ENCODE assay signal across 8 mouse cellular contexts in genomic region chr4:108070723-108071122, GRCm38 (mm10). TPM values are rescaled to one million over a fixed set of nuclear protein-coding genes. Genes with fewer than 3 reads are reported as not detected.
A peak's percentile ranks its signal among the peaks of the same experiment; 100 is the strongest.
DNase-seq lines count a peak whose midpoint lies in the region; ATAC-seq lines count a peak whose summit lies in the region.

No protein-coding gene starts in this region.

- DNase-seq in cerebellum, postnatal 25 days, result peak; percentile 22 to 41
- DNase-seq in thymus, postnatal 4 days, result peak; percentile 18
- no peak for DNase-seq in thymus, postnatal 25 days
- no peak for DNase-seq in left cerebral cortex, adult 11 months (ENCODE audit: low spot score)
- no peak for DNase-seq in layer of hippocampus, adult 11-12 months (ENCODE audit: low spot score)

- no peak overlapping the region for H3K27ac ChIP-seq in hindbrain, embryonic 15.5 days (replicated peaks)
- no peak overlapping the region for H3K27ac ChIP-seq in midbrain, embryonic 13.5 days

- H3K9me3 ChIP-seq in hindbrain, embryonic 15.5 days, result no peaks in the 10 kb centered on the region
- H3K9me3 ChIP-seq in midbrain, embryonic 13.5 days, result no peaks in the 10 kb centered on the region

- ATAC-seq in cerebellum, adult (ENCODE audit: insufficient number of reproducible peaks, low FRiP score, low TSS enrichment), result no peak
- ATAC-seq in hindbrain, embryonic 15.5 days (ENCODE audit: low FRiP score, low read depth), result no peak
- ATAC-seq in midbrain, embryonic 13.5 days, result no peak

- peak overlapping the region; percentile 56 for H3K4me3 ChIP-seq in hindbrain, embryonic 15.5 days
- peak overlapping the region; percentile 61 for H3K4me3 ChIP-seq in midbrain, embryonic 13.5 days (replicated peaks)

- peaks cover 6% of the 10 kb centered on the region for H3K36me3 ChIP-seq in hindbrain, embryonic 15.5 days
- H3K36me3 ChIP-seq in midbrain, embryonic 13.5 days, result peaks cover 18% of the 10 kb centered on the region

- peak overlapping the region; percentile 67 for H3K4me2 ChIP-seq in hindbrain, embryonic 15.5 days
- peak overlapping the region; percentile 96 for H3K4me2 ChIP-seq in midbrain, embryonic 13.5 days (replicated peaks)

- no peaks in the 10 kb centered on the region for H3K27me3 ChIP-seq in hindbrain, embryonic 15.5 days
- H3K27me3 ChIP-seq in midbrain, embryonic 13.5 days, result no peaks in the 10 kb centered on the region

- 13% methylated on average over 8 of the region's 8 CpGs for WGBS in hindbrain, embryonic 15.5 days
- 9% methylated on average over 8 of the region's 8 CpGs for WGBS in midbrain, embryonic 13.5 days

- H3K9ac ChIP-seq in hindbrain, embryonic 15.5 days, result peak overlapping the region; percentile 40
- peak overlapping the region; percentile 75 for H3K9ac ChIP-seq in midbrain, embryonic 13.5 days (replicated peaks)

- H3K4me1 ChIP-seq in hindbrain, embryonic 15.5 days (replicated peaks), result peaks cover 17% of the 10 kb centered on the region
- peaks cover 18% of the 10 kb centered on the region for H3K4me1 ChIP-seq in midbrain, embryonic 13.5 days (replicated peaks)

RNA-seq across cellular contexts. Expression of gene Podn, which starts 25.5 kb away (rescaled TPM):
- 0.69 and 0.83 TPM in 2 replicates for polyA plus RNA-seq in hindbrain, embryonic 15.5 days (2015; fragmentation: Nextera tagmentation; extraction: Ambion mirVana)
- polyA plus RNA-seq in midbrain, embryonic 13.5 days (2015; fragmentation: Nextera tagmentation; extraction: Ambion mirVana), result 0.07 TPM in 1 of 2 replicates, not detected in the other

Comparison
In these comparisons a context has a peak if more than half of its experiments do, and no peak if none do; other contexts are left out.
1. DNase-seq: peak in cerebellum, postnatal 25 days (2 of 2) and thymus, postnatal 4 days (single experiment); none in thymus, postnatal 25 days (single experiment), left cerebral cortex, adult 11 months (single experiment) and layer of hippocampus, adult 11-12 months (single experiment).